Mouse (Mus musculus) liver, embryonic 12.5 days (tissue): ENCODE results near the gene H2-D1. TPM values are rescaled to one million over a fixed set of nuclear protein-coding genes. Genes with fewer than 3 reads are reported as not detected.
A peak's percentile ranks its signal among the peaks of the same experiment; 100 is the strongest.

Experiments used
- ATAC-seq: fragments of 200-750 bp; cut with Nextera tagmentation; 2 replicates; pipeline ENCODE4 v1.8.0; 2017; ENCODE audit warnings: moderate number of reproducible peaks, mild to moderate bottlenecking, moderate library complexity
- H3K27ac ChIP-seq: fragments of 300-500 bp; sonication (generic); 2 replicates; pipeline ENCODE4 v1.5.1; 2016; ENCODE audit warnings: mild to moderate bottlenecking
- H3K27me3 ChIP-seq: fragments of 300-500 bp; sonication (generic); replicated peaks from 2 replicates; pipeline ENCODE4 v1.6.1; 2016; ENCODE audit warnings: mild to moderate bottlenecking, moderate library complexity
- H3K36me3 ChIP-seq: fragments of 300-500 bp; sonication (generic); 2 replicates; pipeline ENCODE4 v1.6.1; 2016; ENCODE audit warnings: mild to moderate bottlenecking, moderate library complexity
- H3K4me1 ChIP-seq: fragments of 300-500 bp; sonication (generic); 2 replicates; pipeline ENCODE4 v1.6.1; 2016
- H3K4me2 ChIP-seq: fragments of 300-500 bp; sonication (generic); 2 replicates; pipeline ENCODE4 v1.6.1; 2016; ENCODE audit warnings: mild to moderate bottlenecking, moderate library complexity
- H3K4me3 ChIP-seq: fragments of 300-500 bp; sonication (generic); 2 replicates; pipeline ENCODE4 v1.5.1; 2016; ENCODE audit warnings: mild to moderate bottlenecking, moderate library complexity
- H3K9ac ChIP-seq: fragments of 300-500 bp; sonication (generic); 2 replicates; pipeline ENCODE4 v1.6.1; 2016; ENCODE audit warnings: mild to moderate bottlenecking, moderate library complexity
- H3K9me3 ChIP-seq: fragments of 300-500 bp; sonication (generic); replicated peaks from 2 replicates; pipeline ENCODE4 v1.6.1; 2016; ENCODE audit warnings: mild to moderate bottlenecking, moderate library complexity
- WGBS: fragments of 180-500 bp; shearing (Covaris S2); methylation state at CpG from one replicate; pipeline ENCODE4 v1.1.7; 2016; ENCODE audit not compliant: insufficient replicate concordance; 5-methylcytosine and 5-hydroxymethylcytosine counted together
- polyA plus RNA-seq: library from polyadenylated mRNA; unstranded; fragments of >200 nt; fragmentation: Nextera tagmentation; extraction: Ambion mirVana; gene quantifications from 2 replicates; pipeline ENCODE4 v1.2.1, GENCODE M21; 2016

H2-D1 gene
- polyA plus RNA-seq, 1 experiment from 2014 or later: 72.5 TPM

DNA sequence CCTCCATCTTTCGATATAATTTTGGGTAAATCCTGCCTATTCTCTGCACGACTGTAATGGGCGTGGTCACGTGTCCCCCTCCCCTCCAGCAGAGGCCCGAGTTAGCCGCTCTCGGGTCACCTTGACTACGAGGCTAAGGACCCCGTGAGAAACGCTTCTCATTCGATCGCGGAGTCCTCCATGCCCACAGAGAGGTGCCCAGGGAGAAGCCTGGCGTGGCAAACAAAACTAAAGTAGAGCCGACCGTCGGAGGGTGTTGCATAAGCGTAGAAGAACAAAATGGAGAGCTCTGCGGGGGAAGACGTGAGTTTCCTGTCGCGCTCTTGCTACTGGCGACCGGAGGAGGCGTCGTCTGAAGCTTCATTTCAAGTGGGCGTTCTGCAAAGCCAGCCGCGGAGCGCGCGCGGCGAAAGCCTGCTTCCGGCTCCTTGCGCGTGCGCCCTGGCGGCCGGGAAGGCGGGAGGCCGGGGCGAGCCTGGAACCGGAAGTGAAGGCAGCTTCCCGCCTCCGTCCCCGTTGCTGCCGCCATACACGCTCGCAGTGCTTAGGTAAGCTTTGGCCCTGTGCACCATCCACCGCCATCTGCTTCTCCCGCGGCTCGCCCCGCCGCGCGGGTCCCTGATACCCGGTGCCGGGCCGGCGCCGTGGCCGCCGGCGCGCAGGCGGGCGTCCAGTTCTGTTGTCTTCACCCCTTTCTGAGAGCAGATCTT lies 21.1 kb upstream of the H2-D1 start, which contains the start of gene Ddx39b:
Gene Ddx39b (plus strand): TSS at position 442 of the 710 bp plus-strand sequence.
- Histone ChIP-seq H3K4me2 (peak within 1 kb of the TSS; percentile 91), H3K4me1 (peaks cover 60% of the 10 kb centered on the region)

GRCm38 (mm10) chr17:35242015-35242941 lies 20.3 kb upstream of the H2-D1 start:
- H3K4me1 ChIP-seq: peaks cover 60% of the 10 kb centered on the region
- peak; percentile 56 for ATAC-seq
- peaks cover 43% of the 10 kb centered on the region for H3K36me3 ChIP-seq
- no peaks in the 10 kb centered on the region for H3K27me3 ChIP-seq
- peak overlapping the region; percentile 94 for H3K27ac ChIP-seq
- H3K9ac ChIP-seq: peak overlapping the region; percentile 95
- no peaks in the 10 kb centered on the region for H3K9me3 ChIP-seq
- peak overlapping the region; percentile 88 for H3K4me3 ChIP-seq
- peak overlapping the region; percentile 91 for H3K4me2 ChIP-seq
- WGBS: under 1% methylated on average over 55 of the region's 55 CpGs

More for the DNA sequence above, 21.1 kb upstream of the H2-D1 start, which contains the start of gene Ddx39b:
- under 1% methylated on average over 69 of the region's 69 CpGs for WGBS
- Histone ChIP-seq H3K27me3 (no peaks in the 10 kb centered on the region), H3K9ac (peak within 1 kb of the TSS; percentile 95), H3K27ac (peak within 1 kb of the TSS; percentile 94), H3K4me3 (peak within 1 kb of the TSS; percentile 88), H3K36me3 (peaks cover 35% of the 10 kb centered on the region), H3K9me3 (no peaks in the 10 kb centered on the region)
- peak; percentile 84 for ATAC-seq

DNA sequence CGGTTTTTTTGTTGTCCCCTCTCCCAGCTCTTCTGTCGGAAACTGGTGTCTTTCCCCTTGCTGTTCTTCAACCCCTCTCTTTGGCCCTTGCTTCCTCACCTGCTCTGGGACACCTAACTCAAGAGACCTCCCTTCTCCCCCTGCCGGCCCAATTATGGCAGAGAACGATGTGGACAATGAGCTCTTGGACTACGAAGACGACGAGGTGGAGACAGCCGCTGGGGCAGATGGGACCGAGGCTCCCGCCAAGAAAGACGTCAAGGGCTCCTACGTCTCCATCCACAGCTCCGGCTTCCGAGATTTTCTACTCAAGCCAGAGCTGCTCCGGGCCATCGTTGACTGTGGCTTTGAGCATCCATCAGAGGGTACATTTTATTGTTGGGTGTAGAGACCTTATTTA lies 19.4 kb upstream of the H2-D1 start:
- Histone ChIP-seq H3K36me3 (peaks cover 51% of the 10 kb centered on the region), H3K27ac (peak overlapping the region; percentile 94), H3K4me3 (peak overlapping the region; percentile 88), H3K9ac (peak overlapping the region; percentile 95), H3K27me3 (no peaks in the 10 kb centered on the region), H3K4me1 (peaks cover 60% of the 10 kb centered on the region), H3K9me3 (no peaks in the 10 kb centered on the region), H3K4me2 (peak overlapping the region; percentile 91)
- ATAC-seq: no peak
- WGBS: 10% methylated on average over 16 of the region's 16 CpGs

- H3K4me3 ChIP-seq: peak overlapping the region; percentile 88
These were observed 17.5 kb upstream of the H2-D1 start for GRCm38 (mm10) chr17:35244999-35245398.

DNA sequence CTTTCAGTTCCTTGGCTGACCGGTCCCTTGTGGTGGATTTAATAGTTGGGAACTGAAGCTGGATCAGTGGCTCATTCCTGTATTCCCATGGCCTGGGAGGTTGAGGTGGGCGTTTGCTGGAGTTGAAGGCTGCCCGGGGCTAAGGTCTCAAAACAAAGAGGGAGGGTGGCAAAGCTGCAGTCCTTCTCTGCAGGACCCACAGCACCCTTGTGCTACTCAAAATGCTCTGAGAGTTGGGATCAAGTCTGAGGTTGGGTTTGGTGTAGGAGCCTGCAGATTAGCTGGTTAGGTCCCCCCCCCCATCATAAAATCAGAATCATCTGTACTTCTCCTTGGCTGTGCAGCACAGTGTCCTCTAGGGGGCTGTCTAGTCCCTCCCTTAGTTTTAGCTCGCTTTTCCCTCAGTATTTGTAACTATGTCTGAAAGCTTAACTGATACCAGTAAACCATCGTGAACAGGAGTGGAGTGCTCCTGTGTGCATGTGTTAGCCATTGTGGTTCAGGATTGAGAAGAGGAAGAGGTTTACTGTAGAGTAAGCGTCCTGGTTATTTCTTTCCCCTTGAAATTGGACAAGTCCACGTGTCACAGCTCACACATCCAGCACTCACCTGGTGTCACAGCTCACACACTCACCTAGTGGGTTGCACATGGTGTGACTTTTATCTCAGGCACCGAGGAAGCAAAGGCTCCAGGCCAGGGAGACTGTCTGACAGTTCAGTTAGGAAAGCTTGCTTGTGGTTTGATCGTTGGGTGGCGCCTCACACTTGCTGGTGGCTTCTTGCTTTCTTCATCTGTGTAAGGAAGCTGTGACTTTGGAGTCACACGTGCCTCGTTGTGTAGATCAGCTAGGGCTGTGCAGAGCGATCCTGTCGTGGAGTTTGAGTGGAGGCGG lies 16.6 kb upstream of the H2-D1 start:
- no peak for ATAC-seq
- Histone ChIP-seq H3K27ac (0 out of 2 replicates have a peak overlapping the region, but pooled peaks have one; percentile 6), H3K27me3 (no peaks in the 10 kb centered on the region), H3K9me3 (no peaks in the 10 kb centered on the region), H3K36me3 (peaks cover 80% of the 10 kb centered on the region), H3K4me3 (no peak overlapping the region), H3K9ac (no peak overlapping the region; the same call in 1 of the 2 replicates), H3K4me1 (peaks cover 46% of the 10 kb centered on the region), H3K4me2 (peak overlapping the region; percentile 91; the same call in 1 of the 2 replicates)
- 78% methylated on average over 15 of the region's 15 CpGs for WGBS

More at GRCm38 (mm10) chr17:35244999-35245398, 17.5 kb upstream of the H2-D1 start:
- ATAC-seq: no peak
- Histone ChIP-seq H3K9me3 (no peaks in the 10 kb centered on the region), H3K27ac (no peak overlapping the region), H3K9ac (peak overlapping the region; percentile 95; the same call in 1 of the 2 replicates), H3K4me1 (peaks cover 56% of the 10 kb centered on the region), H3K27me3 (no peaks in the 10 kb centered on the region), H3K4me2 (peak overlapping the region; percentile 91), H3K36me3 (peaks cover 71% of the 10 kb centered on the region)
- 70% methylated on average over 2 of the region's 2 CpGs for WGBS

GRCm38 (mm10) chr17:35247144-35247543 lies 15.4 kb upstream of the H2-D1 start:
- no peak overlapping the region for H3K9ac ChIP-seq
- H3K4me2 ChIP-seq: no peak overlapping the region
- no peak overlapping the region for H3K27ac ChIP-seq
- H3K4me3 ChIP-seq: no peak overlapping the region
- no peaks in the 10 kb centered on the region for H3K9me3 ChIP-seq
- no peaks in the 10 kb centered on the region for H3K27me3 ChIP-seq
- H3K36me3 ChIP-seq: peaks cover 91% of the 10 kb centered on the region
- H3K4me1 ChIP-seq: peaks cover 44% of the 10 kb centered on the region
- no peak for ATAC-seq
- 77% methylated on average over 7 of the region's 7 CpGs for WGBS

GRCm38 (mm10) chr17:35248986-35249385 lies 13.5 kb upstream of the H2-D1 start:
- WGBS: 89% methylated on average over 14 of the region's 14 CpGs
- no peak for ATAC-seq
- Histone ChIP-seq H3K36me3 (peaks cover 99% of the 10 kb centered on the region), H3K4me3 (no peak overlapping the region), H3K27me3 (no peaks in the 10 kb centered on the region), H3K27ac (no peak overlapping the region), H3K4me2 (no peak overlapping the region), H3K9ac (no peak overlapping the region), H3K4me1 (peaks cover 32% of the 10 kb centered on the region), H3K9me3 (no peaks in the 10 kb centered on the region)

DNA sequence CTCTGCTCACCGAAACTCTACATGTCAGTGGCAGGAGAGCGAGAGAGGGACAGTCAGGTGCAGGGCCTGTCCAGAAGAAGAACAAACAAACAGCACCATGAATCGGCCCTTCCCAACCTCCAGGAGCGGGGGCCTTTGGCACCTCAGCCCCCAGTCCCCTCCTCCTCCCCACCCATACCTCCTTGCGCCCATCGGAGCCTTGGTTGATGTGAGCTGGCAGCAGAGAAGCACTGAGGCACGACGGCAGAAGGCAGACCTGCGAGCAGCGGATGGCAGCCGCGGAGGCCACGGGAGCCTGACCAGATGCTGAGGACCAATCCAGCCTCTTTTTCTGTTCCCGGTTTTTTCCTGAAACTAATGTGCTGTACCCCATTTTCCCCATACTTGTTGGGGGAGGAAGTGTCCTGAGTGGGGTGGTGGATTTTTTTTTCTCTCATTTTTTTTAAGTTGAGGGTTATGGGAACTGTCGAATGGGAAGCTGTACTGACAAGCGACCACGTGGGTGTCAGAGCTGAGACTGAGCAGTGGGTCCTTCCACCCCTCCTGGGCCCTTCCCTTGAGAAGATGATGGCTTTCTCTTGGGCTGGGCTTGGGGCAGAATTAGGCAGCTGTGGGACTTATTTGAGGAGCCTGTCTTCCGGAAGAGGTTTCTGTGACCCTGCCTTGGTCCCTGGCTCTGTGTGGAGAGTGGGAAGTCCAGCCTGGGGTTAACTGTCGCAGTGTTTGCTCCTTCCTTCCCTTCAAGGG lies 12.9 kb upstream of the H2-D1 start:
- H3K4me3 ChIP-seq: no peak overlapping the region
- H3K36me3 ChIP-seq: peaks cover 98% of the 10 kb centered on the region
- H3K9me3 ChIP-seq: no peaks in the 10 kb centered on the region
- no peaks in the 10 kb centered on the region for H3K27me3 ChIP-seq
- no peak for ATAC-seq
- H3K9ac ChIP-seq: no peak overlapping the region
- WGBS: 84% methylated on average over 19 of the region's 19 CpGs
- no peak overlapping the region for H3K4me2 ChIP-seq
- H3K4me1 ChIP-seq: peaks cover 26% of the 10 kb centered on the region
- no peak overlapping the region for H3K27ac ChIP-seq

GRCm38 (mm10) chr17:35250348-35251120 lies 12.0 kb upstream of the H2-D1 start:
- Histone ChIP-seq H3K27ac (no peak overlapping the region), H3K4me3 (no peak overlapping the region), H3K4me2 (no peak overlapping the region), H3K27me3 (no peaks in the 10 kb centered on the region), H3K9ac (no peak overlapping the region), H3K9me3 (no peaks in the 10 kb centered on the region), H3K36me3 (peaks cover 89% of the 10 kb centered on the region), H3K4me1 (peaks cover 17% of the 10 kb centered on the region)
- 85% methylated on average over 3 of the region's 3 CpGs for WGBS
- ATAC-seq: no peak

DNA sequence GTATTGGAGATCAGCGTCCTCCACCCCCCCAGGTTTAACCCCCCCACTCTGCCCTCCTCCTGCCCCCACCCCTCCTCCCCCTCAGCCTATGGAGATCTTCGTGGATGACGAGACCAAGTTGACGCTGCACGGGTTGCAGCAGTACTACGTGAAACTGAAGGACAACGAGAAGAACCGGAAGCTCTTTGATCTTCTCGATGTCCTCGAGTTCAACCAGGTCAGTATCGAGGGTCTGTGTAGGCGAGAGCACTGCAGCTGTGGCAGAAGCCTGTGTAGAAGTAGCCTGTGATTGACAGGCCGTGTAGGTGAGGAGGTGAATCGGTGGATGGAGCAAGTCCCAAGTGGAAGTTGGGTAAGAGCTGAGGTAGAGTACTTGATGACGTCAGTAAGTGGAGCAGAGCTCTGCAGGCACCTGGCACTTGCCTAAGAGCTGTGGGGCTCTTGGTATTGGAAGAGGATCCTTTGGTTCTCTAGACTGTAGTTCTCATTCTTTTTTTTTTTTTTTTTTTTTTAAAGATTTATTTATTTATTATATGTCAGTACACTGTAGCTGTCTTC lies 11.3 kb upstream of the H2-D1 start:
- no peak overlapping the region for H3K4me2 ChIP-seq
- peaks cover 82% of the 10 kb centered on the region for H3K36me3 ChIP-seq
- H3K4me1 ChIP-seq: peaks cover 10% of the 10 kb centered on the region
- H3K9me3 ChIP-seq: no peaks in the 10 kb centered on the region
- no peak overlapping the region for H3K27ac ChIP-seq
- no peak overlapping the region for H3K9ac ChIP-seq
- 0 out of 2 replicates have a peak, but pooled peaks cover 1% of the 10 kb centered on the region for H3K27me3 ChIP-seq
- H3K4me3 ChIP-seq: no peak overlapping the region
- WGBS: 79% methylated on average over 15 of the region's 15 CpGs
- ATAC-seq: no peak
